Mouse (Mus musculus) layer of hippocampus, adult 18-20 months (tissue): Measurements from ENCODE around the gene Cmtm1. TPM values are rescaled to one million over a fixed set of nuclear protein-coding genes. Genes with fewer than 3 reads are reported as not detected.
"Not testable (repeated sequence)": the region's sequence is repeated elsewhere in the genome, so short reads cannot be mapped to it uniquely, and the experiment has no call there.

ENCODE experiments used
- DNase-seq, 2 experiments: peaks; one replicate each; pipeline ENCODE4 v3.0.0; 2022; ENCODE audit warnings: low spot score in 2 of 2
- total RNA-seq, 2 experiments: library from RNA; stranded (reverse); gene quantifications; 2 replicates each; pipeline ENCODE4 v1.2.3; 2021

Gene Cmtm1
- total RNA-seq, 2 experiments from 2014 or later = not detected

DNA sequence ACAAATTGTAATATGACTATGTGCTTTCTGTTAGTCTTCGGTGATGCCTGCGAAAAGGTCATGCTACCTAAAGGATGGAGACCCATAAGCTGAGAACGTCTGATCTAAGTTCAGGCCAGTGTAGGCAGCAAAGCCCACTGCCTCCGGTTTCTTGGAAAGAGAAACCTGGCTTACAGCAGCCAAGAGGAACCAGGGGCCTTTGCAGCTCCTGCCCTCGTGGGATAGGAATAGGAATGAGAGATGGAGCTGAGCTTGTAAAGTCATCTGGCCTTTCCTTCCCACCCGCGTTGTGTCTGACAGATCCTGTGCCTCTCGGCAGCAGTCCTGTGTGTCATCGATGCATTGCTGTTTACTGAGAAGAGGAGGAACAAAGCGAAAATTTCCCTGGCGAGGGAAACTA lies 11.3 kb upstream of the Cmtm1 start, which contains the start of gene Gm11020:
Gene Gm11020, plus strand, starts transcription at position 301 of the 400 bp plus-strand sequence.
- DNase-seq = not testable (repeated sequence)

DNA sequence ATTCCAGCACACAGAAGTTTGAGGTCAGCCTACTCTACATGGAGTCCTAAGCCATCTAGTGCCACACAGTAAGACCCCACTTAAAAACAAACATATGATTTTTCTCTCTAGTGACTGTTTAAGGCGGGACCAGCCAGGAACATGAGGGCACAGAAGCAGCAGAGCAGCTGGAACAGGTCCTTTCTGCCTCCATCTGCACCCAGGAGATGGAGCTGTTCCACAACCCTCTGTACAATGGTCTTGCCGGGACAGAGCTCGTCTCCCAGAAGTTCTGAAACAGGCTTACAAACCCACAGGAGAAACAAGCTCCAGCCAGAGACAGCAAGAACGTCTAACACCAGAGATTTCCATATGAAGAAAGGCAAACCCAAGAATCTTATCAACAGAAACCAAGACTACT lies 3.4 kb upstream of the Cmtm1 start:
- no peak for DNase-seq

DNA sequence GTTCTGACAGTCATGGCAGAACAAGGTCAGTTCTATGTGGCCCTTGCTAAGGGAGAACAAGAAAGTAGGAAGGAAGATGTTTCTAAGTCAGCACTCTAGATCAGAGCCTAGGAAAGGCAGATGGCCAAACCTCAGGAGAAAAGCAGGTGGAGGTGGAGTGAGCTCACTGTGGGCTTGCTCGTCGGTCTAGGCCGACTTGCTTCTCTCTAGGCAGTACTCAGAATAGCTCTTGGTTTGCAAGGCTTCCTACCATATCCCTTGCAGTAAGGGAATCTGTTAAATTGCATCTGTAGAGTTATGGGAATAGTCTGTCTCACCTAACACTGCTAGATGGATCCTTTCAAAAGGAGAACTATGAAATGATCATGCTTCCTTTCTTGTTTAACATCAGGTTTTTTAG lies 2.1 kb upstream of the Cmtm1 start:
- not testable (repeated sequence) for DNase-seq

DNA sequence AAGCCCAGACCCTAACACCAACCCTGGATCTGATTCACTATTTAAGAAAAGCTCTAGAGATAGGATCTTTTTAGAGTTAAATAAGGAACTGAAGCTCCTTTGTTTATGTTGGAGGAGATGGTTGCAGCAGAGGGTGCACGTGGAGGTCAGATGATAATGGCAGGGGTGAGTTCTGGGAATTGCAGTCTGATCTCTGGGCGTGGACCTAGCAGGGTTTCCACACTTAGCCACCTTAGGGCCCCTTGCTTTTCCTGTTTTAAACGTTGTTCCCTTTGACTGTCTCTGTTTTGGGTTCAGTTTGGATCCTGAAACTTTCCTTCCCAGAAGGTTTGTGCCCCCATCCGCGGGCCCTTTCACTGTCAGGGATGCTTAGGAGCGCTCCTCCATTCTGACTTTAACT lies 1.6 kb downstream of the Cmtm1 start:
- DNase-seq = not testable (repeated sequence)

DNA sequence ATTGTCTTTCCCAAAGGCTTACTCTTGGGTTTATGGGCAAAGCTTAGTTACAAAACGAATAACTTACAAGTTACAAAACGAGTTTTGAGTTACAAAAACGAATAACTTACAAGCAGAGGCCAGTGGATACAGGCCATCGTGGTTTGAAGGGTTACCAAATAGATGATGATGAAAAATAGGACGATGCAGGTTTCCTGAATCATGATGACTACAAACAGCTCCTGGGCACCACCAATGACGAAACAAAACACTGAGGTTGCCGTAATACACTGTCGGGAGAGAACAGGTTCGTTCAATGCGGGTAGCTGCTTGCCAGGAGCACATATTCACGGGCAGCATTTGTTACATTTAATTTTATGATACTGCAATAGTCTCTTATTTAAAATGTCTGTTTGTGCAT lies 5.0 kb downstream of the Cmtm1 start:
- no peak for DNase-seq

DNA sequence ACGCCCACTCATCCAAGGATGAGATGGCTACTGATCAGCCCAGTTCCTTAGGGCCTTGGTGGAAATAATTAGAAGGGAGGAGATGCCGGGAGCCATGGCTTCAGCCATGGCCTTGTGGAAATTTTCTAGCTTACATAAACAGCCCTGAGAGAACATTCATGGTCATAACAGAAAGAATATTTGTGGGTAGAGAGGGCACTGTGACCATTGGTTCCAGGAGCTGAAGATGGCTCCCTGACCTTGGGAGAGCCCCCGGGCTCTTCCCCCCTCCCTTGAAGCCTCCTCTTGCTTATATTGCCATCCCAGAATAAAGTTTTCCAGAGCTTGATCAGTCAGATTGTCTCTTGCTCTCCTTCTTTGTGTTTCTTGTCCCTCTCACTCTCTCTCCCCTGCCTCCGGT lies 7.4 kb downstream of the Cmtm1 start:
- not testable (repeated sequence) for DNase-seq

DNA sequence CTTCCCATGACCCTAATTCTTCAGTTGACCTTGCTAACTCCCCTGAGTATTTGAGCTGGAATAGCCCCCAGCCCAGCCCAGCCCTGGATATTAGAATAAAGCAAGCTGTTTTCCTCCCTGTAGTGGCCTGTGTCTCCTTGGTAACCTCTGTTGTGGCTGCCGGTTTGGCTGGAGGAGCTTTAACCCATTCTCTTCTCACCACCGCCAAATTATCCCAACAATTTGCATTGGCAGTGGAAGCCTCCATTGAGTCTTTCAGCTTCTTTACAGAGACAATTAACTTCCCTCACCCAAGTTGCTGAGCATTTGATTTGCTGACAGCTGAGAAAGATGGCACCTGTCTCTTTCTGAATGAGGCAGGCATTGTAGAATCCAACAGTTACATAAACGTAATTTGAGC lies 8.4 kb downstream of the Cmtm1 start:
- DNase-seq = peak in 1 of 2 experiments; percentile 21

DNA sequence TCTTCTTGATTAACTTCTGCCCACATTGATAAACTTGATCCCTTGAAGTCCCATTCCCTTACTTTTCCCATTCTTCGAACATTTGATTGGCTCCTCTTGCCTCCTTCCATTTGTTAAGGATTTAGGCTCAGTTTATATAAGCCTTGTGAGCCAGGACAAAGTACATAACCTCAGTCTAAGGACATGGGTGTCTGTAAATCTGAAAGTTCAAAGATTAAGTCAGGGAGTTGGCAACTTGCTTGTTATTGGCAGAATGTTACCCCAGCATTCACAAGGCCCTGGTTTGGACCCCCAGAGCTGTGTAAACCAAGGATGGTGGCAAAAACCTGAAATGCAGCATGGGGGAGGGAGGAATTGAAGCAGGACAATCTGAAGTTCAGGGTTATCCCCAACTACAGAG lies 15.5 kb downstream of the Cmtm1 start:
- DNase-seq = no peak

DNA sequence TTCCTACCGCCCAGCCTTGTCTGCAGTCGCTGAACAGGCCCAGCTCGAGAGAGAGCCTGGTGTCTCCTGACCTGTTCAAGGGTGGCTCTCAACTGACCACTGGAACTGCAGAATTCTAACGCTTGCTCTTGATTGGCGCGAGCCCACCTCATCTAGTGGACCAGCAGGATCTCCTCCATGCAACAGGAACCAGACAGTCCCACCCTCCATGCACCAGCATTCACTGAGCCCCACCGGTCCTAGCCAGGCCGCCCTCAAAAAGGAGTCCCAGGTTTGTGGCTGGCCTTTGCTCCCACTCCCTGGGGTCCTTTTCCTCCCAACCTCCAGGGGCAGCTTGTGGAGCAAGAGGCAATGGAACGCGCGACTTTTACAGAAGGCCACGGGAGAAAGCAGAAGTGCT lies 16.9 kb downstream of the Cmtm1 start, which contains the start of gene Cmtm2a:
Gene Cmtm2a, minus strand, starts transcription at position 101 of the 400 bp plus-strand sequence.
- DNase-seq = not testable (repeated sequence)

DNA sequence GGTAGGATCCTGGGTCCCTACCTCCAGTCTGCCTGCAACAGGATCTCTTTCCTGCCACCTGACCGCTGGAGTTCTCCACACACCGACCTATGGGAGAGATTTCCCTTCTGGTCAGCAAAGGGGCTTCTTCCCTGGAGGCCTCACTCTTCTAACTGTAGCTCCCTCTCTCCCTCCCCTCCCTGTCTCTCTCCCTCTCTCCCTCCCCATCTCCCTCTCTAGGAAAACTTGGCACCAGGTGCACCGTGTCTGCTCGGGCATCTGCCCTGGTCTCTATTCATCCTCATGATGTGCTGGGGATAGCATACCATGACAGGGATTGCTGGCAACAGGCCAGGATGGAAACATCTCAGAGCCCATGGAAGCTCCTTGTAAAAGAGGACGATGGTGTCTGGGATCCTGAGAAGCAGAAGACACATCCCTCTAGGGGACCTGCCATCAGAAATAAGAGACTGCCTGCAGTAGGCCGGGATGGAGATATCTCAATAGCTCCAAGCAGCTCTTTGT lies 41.0 kb downstream of the Cmtm1 start:
- DNase-seq = no peak

DNA sequence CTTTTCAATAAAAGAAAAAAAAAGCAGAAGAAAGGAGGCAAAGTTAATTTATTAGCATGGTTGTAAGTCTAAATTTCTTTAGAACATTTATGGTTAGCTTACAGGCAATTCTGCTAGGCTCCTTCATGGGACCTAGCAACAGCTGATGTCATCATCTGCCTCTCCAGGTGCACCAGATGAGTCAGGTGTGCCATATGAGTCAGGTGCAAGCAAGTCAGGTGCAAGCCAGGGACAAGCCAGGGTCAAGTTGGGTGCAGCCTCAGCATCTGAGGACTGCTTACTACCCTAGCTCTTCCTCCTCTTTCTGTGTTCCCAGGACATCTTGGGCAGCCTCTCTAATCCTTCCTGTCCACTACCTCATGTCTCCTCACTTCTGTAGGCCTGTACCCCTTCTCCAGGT lies 41.6 kb downstream of the Cmtm1 start:
- no peak for DNase-seq

DNA sequence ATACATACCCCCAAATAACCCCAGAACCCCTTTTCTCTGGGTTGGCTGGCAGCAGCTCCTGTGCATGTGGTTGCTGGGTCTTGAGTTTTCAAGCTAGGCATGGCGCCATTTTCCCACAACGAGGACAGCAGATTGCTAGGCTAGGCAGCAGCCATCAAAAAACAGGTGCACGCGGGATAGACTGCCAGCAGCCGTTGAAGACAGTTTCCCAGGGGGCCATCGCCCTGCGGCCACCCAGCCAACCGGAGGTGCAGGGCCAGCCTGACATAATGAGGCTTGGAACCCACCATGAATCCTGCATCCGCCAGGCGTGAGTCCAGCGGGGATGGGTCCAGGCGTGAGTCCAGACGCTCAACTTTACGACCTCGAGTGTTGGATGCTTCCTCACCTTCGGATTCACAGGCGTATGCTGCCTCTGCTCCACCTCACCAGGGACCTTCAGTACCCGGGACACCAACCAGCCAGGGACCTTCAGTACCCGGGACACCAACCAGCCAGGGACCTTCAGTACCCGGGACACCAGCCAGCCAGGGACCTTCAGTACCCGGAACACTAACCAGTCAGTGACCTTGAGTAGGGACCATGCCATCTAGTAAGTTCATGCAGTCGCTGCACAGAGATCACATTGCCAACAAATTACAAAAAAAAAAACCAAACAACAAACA lies 45.5 kb downstream of the Cmtm1 start:
- not testable (repeated sequence) for DNase-seq

DNA sequence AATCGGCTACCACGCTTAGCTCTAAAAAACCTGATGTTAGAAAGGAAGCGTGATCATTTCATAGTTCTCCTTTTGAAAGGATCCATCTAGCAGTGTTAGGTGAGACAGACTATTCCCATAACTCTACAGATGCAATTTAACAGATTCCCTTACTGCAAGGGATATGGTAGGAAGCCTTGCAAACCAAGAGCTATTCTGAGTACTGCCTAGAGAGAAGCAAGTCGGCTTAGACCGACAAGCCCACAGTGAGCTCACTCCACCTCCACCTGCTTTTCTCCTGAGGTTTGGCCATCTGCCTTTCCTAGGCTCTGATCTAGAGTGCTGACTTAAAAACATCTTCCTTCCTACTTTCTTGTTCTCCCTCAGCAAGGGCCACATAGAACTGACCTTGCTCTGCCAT lies 48.1 kb downstream of the Cmtm1 start:
- not testable (repeated sequence) for DNase-seq

DNA sequence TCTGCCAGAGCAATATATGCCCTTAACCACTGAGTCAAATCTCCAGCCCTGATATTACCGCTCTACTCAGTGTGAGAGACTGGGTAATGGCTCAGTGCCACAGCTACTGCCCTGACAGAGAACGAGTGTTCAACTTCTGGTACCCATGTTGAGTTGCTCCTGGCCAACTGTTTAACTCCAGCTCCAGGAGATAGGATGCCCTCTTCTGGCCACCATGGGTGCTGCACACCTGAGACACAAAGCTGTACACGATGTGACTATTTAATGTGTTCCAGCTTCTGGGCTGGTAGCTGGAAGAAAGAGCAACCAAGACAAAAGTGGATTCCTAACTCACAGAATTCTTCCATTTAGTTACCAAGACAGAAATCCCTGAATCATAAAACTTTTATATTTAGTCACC lies 56.9 kb downstream of the Cmtm1 start:
- no peak for DNase-seq

DNA sequence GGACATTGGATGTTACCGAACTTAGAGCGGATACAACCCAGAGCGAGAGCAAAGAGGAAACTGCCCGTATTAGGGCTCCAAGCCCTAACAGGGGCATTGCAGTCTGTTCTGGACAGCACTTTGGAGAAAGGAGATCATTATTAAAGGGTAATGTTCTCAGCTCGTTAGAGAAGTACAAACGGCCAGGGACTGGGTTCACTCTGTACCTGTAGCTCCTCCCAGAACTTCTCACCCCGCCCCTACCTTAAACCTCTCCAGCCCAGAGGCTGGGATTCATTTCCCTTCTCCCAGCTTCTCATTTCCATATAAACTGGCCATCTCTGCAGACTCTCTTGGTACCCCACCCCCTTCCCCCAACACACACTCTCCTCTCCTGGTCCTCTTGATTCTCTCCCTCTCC lies 58.5 kb downstream of the Cmtm1 start:
- no peak for DNase-seq

DNA sequence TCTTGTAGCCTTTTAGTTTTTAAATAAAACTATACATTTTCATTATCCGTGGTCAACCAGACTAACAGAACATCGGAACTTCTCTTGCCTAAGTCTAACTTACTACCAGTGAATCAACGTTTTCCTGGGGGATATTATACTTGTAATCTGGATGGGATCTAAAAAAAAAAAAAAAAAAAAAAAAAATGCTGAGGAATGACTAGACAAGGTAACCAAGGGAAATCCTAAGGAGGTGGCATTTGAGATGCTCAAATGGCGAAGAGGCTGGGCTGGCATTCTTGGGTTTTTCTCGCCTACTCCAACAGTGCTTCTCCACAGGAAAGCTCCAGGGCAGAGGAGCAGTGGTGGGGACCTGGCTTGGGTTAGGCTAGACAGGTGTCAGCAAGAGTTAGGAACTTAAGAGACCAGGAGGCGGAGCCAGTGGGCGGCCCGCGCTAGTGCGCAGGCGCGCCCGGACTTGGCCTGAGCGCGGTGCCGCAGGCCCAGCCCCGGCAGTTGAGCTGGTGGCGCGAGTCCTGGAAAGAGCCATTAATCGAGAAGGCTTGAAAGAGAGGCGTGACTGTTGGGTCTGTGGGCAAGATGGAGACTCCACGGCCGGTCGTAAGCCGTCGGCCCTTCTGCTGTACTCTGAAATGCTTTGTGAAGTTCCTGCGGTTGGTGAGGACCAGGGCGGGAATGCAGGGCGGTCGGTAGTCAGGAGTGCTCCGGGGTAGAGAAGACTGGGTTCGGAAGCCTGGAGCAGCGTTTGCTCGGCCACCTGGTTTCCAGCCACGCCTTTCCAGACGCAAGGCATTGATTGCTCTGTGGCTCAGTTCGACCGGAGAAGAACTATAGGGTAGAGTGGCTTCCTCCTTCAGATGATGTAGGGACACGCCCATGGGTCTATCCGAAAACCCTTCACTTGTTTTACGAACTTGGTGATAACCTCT lies 59.2 kb downstream of the Cmtm1 start, which contains the start of gene Cklf:
Gene Cklf, plus strand, starts transcription at position 423 of the 929 bp plus-strand sequence.
- peak; percentile 55 to 72 for DNase-seq

DNA sequence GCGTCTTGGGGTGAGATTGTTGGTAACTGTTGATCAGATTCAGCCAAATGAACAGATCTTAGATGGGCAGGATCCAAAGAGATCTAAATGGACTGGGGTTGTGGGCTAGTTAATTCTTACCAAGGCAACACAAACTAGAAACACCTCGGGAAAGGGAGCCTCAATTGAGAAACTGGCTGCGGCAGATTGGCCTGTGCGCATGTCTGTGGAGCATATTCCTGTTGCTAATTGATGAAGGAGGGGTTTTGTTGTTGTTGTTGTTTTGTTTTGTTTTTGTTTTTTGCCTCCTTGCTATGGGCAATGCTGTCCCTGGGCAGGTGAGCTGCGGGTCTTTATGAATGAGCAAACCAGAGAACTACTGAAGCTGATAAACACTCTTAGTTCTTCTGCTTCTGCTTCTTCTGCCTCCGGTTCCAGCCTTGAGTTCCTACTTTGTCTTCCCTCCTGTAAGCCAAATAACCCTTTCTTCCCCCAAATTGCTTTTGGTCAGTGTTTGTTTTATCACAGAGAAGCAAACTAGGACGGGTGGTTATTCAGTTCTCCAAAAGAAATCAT lies 60.4 kb downstream of the Cmtm1 start:
- no peak for DNase-seq

DNA sequence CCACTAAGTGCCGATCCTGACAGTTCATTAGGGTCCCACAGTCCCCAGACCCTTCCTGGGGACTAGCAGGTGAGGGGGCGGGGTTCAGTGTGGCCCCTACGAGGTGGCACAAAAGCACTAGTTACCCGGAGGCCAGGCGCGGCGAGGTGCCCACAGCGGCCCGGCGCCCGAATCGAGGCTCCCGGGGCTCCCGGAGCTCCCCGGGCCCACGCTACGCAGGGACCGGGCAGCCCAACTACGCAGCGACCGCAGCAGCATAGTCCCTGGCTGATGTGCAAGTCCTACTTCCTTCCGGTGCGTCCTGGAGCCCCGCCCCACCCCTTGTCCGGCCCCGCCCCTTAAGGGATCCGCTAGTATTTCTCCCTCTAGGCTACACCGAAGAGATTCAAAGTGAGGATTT lies 61.7 kb downstream of the Cmtm1 start, which contains the start of gene Tk2:
Gene Tk2, minus strand, starts transcription at position 283 of the 400 bp plus-strand sequence.
- peak; percentile 51 to 76 for DNase-seq

DNA sequence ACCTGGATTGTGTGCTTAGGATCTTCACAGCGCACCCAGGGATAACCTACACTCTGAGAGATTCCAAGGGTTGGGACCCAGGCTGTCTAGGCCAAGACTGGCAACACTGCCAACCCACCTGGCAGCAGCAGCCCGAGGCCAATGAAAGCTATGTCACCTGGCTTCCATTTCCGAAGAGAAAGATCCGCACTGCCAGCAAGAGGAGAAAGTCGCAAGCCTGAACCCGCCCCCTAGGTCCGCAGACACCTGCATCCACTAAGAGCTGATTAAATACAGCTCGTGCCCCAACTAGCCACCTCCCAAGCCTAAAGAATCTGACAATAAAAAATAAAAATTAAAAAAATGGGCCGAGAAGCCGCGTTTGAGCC lies 62.1 kb downstream of the Cmtm1 start:
- DNase-seq = no peak

DNA sequence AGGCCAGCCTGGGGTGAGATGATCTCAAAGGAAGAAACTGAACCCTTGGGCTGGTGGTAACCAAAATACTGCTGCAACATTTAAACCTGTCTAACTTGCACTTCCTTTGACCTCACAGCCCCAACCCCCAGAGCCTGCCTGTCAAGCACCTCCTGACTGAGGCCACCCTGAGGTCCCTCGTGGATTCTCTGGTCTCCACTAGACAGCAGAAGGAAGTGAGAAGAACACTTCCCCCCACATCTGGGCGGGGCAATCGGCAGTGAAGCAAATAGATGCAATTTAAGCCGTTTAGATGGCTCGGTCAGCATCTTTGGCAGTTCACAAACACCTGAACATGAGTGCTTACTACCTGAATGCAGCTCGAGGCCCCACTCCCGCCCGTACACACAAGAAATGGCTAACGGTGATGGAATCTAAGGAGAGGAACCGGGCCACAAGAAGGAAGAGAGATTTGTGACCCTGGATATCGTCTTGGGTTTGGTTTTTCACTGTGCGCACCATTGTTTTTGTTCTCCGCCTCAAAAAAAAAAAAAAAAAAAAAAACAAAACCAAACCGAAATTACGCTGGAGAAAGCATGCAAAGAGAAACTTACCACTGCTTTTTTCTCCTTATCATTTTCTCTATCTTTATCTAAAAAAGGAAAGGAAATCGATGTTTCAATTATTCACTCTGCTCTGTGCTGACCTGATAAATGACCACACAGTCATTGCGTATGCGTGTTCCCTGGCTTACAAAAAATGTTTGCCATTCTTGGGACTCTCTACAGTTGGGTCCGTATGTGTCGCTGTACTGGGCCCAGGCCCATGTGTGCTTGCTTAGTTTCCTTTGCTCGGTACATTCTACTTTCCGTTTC lies 62.7 kb downstream of the Cmtm1 start:
- DNase-seq = no peak

DNA sequence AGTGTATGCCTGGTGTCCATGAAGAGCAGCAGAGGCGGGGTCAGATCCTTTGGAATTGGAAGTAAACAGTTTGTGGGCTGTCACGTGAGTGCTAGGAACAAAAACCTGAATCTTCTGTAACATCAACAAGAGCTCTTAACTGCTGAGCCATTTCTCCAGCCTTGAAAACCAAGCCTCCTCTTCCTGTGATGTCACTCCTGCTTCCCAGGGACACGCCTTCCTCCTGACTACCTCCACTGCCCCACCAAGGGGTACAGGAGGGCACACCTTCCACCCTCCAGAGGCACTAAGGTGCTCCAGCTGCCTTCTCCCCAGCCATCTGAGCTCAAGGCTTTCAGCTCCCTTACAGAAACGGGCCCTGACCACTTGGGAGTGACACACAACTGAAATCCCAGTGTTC lies 63.3 kb downstream of the Cmtm1 start:
- DNase-seq = no peak
